Mouse (Mus musculus) MN1 (cell line): ENCODE measurements around the gene Phlda2.

ENCODE experiments used
- DNase-seq: peaks from one replicate; pipeline ENCODE4 v3.0.0-alpha.2; 2016; ENCODE audit warnings: low spot score

Phlda2 gene

DNA sequence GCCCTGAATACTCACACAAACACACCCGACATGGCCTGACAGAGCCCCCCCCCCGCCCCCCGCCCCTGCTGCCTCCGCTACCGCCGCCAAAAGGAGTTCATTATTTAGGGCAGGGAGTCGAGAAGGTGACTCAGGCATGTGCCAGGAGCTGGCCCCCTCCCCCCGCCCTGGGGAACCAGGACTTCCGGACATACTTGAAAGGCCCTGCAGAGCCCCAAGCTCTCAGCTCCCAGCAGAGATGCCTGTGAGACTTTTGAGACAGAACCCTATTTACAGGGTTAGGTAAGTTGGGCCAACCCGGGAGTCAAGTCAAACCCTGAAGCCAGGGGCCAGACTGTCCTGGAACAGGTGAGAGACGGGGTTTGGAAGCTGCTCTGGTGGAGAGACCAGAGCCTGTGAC is 41.0 kb downstream of the Phlda2 start:
- no peak for DNase-seq

DNA sequence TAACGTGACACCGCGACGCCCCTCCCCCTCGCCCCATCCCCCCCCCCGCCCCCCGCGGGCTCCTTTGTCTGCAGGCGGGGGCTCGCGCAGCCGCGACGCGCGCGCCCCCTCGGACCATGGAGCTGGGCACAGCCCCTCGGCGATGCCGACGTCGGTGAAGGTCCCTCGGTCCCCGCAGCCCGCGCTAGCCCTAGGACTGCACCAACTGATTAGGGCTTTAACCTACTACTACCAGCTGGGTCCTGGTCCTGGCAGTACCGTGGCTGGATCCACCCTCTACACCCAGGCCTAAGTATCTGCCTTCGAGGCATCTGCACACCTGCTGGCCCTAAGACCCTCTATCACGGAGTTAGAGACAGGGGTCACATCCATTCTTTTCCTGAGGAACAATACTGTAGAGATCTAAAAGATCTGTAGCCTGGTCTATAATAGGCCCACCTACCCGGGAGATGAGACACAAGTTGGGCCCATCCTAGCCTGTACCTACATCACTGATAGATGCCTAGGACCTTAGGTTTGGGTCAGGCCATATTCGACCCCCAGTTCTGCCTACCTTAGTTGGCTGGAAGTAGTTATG is 41.6 kb downstream of the Phlda2 start:
- DNase-seq, result no peak

DNA sequence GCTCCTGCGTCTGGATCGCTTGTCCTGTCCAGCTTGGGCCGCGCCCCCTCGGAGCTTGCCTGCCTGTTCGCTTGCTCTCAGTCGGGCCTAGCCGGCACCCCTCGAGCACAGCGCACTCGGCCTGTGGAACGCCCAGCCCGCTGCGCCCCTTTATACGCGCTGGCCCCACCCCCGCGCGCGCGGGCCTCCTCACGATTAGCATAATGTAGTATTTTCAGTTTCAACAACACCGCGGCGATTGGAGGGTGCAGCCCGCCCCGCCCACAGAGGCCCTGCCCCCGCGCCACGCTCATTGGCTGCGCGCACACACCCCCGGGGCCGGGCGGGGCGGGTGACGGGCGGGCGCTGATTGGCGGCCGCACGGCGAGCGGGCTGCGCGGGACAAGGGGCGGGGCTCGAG is 42.1 kb downstream of the Phlda2 start, which contains the start of gene Cdkn1c:
Gene Cdkn1c (minus strand): TSS at position 177 of the 400 bp plus-strand sequence.
- DNase-seq, result no peak

DNA sequence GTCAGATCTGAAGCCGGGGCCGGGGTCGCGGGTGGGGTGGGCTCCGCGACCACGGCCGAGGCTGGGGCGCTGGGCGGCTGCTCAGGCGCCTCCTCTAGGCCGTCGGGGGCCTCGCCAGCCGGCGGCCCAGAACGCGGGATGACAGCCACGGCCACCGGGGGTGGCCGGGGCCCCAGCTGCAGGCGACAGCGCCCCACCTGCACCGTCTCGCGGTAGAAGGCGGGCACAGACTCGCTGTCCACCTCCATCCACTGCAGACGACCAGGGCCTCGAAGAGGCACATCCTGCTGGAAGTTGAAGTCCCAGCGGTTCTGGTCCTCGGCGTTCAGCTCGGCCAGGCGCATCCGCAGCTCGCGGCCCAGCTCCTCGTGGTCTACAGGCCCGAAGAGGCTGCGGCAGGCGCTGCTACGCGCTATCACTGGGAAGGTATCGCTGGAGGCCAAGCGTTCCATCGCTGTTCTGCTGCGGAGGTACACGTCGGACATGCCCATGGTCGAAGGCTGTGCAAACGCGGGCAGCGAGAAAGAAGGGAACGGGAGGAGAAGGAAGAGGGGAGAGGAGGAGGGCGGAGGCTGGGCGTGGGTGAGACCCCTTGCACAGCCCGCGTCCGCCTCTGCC is 42.6 kb downstream of the Phlda2 start:
- DNase-seq, result no peak

DNA sequence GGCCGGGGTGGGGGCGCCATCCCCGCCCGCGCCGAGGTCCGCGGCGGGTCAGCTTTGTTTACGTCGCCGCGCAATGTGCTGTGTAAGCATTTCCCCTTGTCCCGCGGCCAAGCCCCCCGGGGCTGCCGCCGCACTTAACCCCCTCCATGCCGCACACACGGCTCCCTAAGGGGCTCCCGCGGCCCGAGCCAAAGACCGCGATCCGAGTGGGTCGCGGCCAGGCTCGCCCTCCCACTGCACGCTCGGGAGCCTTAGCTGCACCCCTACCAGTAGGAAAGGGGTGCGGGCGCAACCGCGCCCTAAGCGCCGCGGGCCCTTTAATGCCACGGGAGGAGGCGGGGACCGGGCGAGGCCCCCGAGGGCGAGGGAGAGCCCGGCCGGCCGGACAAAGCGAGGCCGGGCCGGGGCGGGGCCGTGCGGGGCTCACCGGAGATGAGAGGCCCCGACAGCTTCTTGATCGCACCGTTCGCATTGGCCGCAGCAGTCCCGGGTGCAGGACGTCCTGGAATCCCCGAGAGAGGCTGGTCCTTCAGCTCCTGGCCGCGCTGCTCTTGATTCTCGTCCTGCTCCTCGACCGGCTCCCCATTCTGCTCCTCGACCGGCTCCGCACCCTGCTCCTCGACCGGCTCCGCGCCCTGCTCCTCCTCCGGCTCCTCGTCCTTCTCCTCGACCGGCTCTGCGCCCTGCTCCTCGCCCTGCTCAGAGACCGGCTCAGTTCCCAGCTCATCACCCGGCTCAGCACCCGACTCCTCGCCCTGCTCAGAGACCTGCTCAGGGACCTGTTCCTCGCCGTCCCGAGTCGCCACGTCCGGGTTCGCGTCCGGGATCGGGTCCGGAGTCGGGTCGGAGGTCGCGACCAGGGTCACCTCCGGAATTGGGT is 43.4 kb downstream of the Phlda2 start:
- no peak for DNase-seq

DNA sequence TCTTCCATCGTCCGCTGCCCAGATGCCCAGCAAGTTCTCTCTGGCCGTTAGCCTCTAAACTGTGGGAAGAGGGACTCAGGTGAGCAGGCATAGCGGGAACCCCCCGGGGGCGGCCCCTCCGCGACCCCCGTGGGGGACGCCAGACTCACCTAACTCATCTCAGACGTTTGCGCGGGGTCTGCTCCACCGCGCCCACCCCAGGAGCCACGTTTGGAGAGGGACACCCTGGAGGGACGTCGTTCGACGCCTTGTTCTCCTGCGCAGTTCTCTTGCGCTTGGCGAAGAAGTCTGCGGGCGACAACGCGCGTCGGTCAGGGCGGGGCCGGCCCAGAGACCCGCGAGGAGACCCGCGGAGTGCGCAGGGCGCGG is 44.0 kb downstream of the Phlda2 start:
- no peak for DNase-seq
